Mouse (Mus musculus) C2C12 (cell line): ENCODE data around the gene Klre1.

Source experiments
- CTCF ChIP-seq: IDR thresholded peaks from one replicate; pipeline ENCODE4 v1.5.1; 2011; ENCODE audit not compliant: control insufficient read depth, insufficient read depth, insufficient read length
- MAX ChIP-seq: IDR thresholded peaks from one replicate; pipeline ENCODE4 v1.6.1; 2011; ENCODE audit warnings: mild to moderate bottlenecking, control low read depth

DNA sequence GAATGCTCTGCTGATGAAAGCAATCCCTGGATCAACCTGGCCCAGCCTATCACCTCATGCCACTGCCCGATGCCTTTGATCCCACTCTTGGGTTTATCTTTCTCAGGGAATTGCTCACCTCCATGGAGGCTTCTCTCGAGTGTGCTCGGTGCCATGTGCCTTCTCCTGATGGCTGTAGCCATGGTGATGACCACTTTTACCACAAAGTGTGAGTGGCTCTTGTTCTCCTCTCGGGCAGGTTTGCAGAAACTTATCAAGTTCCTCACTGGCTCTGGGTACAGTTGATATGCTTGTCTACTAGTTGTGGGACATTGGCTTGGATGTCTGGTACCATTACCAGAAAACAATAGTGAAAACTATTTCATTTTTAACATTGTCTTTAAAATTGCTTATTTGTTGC lies 4.2 kb downstream of the Klre1 start:
- TF ChIP-seq CTCF (no peak), MAX (no peak)
